19 mouse cellular contexts compared by ENCODE assay signal in the genomic region with DNA sequence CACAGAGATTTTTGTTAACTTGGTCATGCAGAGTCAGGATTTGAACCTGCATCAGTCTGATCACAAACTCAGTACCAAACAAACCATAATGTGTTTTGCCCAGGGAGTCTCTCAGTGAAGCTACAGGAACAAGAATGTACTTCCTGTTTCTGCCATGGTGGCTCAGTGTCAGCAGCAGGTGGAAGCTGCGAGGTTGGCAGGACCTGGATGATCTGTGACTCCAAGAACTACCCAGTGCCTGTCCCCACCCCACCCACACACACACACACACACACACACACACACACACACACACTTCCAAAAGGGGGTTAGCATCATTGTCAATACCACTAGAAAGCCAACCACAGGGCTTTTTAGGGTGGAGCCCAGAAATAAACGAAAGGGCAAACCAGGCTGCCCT. TPM values are rescaled to one million over a fixed set of nuclear protein-coding genes. Genes with fewer than 3 reads are reported as not detected.
DNase-seq lines count a peak whose midpoint lies in the region; ATAC-seq lines count a peak whose summit lies in the region.
"Had no signal": no experiment of that assay in that cellular context is flagged by ENCODE, and none has a peak within 500 bp of the region (broad histone marks: within the 10 kb centered on the region; RNA-seq: fewer than 3 reads in every experiment).

No protein-coding gene starts in this region.

- no peaks in the 10 kb centered on the region for H3K27me3 ChIP-seq in midbrain, embryonic 10.5 days (ENCODE audit: low read depth, poor library complexity, severe bottlenecking)
- H3K27me3 ChIP-seq: hindbrain, embryonic 12.5 days; kidney, embryonic 15.5 days; limb, embryonic 13.5 days; liver, embryonic 13.5 days; midbrain, embryonic 13.5 days had no signal

- WGBS in midbrain, embryonic 10.5 days: 74% methylated on average over 2 of the region's 2 CpGs

- no peak overlapping the region for H3K27ac ChIP-seq in midbrain, embryonic 10.5 days (replicated peaks)
- H3K27ac ChIP-seq: embryonic facial prominence, embryonic 10.5 days; hindbrain, embryonic 12.5 days; kidney, embryonic 15.5 days; limb, embryonic 13.5 days; liver, embryonic 13.5 days; macrophage; midbrain, embryonic 13.5 days had no signal

- DNase-seq in A20 (ENCODE audit: low read depth, low spot score): peak; percentile 43
- DNase-seq in CD8-positive naive resting alpha-beta T cell, adult 2 months (ENCODE audit: low read depth in 2 of 2, low spot score in 2 of 2): peak; percentile 55 to 64
- peak; percentile 22 to 29 for DNase-seq in natural killer cell, adult 2 months (ENCODE audit: low spot score in 2 of 2)
- no peak for DNase-seq in cerebellum, postnatal 14 days
- no peak for DNase-seq in midbrain, embryonic 10.5 days (ENCODE audit: low spot score)
- DNase-seq in kidney, adult 11 months: no peak
- DNase-seq: adrenal gland, postnatal 10 days; cerebellum, postnatal 36 days; heart, postnatal 10 days; liver, embryonic 13.5 days; lung, embryonic 14.5 days; thymus, postnatal 4 days had no signal

- no peaks in the 10 kb centered on the region for H3K36me3 ChIP-seq in midbrain, embryonic 10.5 days
- H3K36me3 ChIP-seq: embryonic facial prominence, embryonic 10.5 days; hindbrain, embryonic 12.5 days; kidney, embryonic 15.5 days; limb, embryonic 13.5 days; liver, embryonic 13.5 days; midbrain, embryonic 13.5 days had no signal

- no peaks in the 10 kb centered on the region for H3K9me3 ChIP-seq in midbrain, embryonic 10.5 days (replicated peaks)
- H3K9me3 ChIP-seq: embryonic facial prominence, embryonic 10.5 days; hindbrain, embryonic 12.5 days; kidney, embryonic 15.5 days; limb, embryonic 13.5 days; liver, embryonic 13.5 days; midbrain, embryonic 13.5 days had no signal

- H3K4me1 ChIP-seq in midbrain, embryonic 10.5 days: peaks cover 16% of the 10 kb centered on the region; the same call in 1 of the 2 replicates
- H3K4me1 ChIP-seq: hindbrain, embryonic 12.5 days; midbrain, embryonic 13.5 days had no signal

- ATAC-seq in hematopoietic stem cell, adult 5-6 weeks (replicated peaks in 1 of 2; ENCODE audit: insufficient read depth in 1 of 2, low FRiP score in 2 of 2, low TSS enrichment in 1 of 2, low read depth in 1 of 2, poor library complexity in 2 of 2, severe bottlenecking in 2 of 2): peak; percentile 19 to 56; a peak in 1 of 4 replicates
- ATAC-seq: midbrain, embryonic 13.5 days had no signal

- H3K4me3 ChIP-seq in midbrain, embryonic 10.5 days: no peak overlapping the region
- H3K4me3 ChIP-seq: embryonic facial prominence, embryonic 10.5 days; hindbrain, embryonic 12.5 days; kidney, embryonic 15.5 days; limb, embryonic 13.5 days; liver, embryonic 13.5 days; midbrain, embryonic 13.5 days had no signal

RNA-seq across cellular contexts. Expression of gene Ubash3b, which starts 20.5 kb away (rescaled TPM):
- 9.6 and 13.3 TPM in 2 replicates for total RNA-seq in hematopoietic stem cell, adult 5-6 weeks (2017)
- polyA plus RNA-seq in midbrain, embryonic 10.5 days (2016; fragmentation: Nextera tagmentation; extraction: Ambion mirVana): 5.8 and 6.3 TPM in 2 replicates

Comparison
In these comparisons a context has a peak if more than half of its experiments do, and no peak if none do; other contexts are left out.
1. DNase-seq: peak in A20 (single experiment), CD8-positive naive resting alpha-beta T cell, adult 2 months (2 of 2) and natural killer cell, adult 2 months (2 of 2); none in cerebellum, postnatal 14 days (0 of 2), midbrain, embryonic 10.5 days (single experiment) and kidney, adult 11 months (single experiment).